Mouse (Mus musculus): ENCODE data around the gene Tcap.

DNA sequence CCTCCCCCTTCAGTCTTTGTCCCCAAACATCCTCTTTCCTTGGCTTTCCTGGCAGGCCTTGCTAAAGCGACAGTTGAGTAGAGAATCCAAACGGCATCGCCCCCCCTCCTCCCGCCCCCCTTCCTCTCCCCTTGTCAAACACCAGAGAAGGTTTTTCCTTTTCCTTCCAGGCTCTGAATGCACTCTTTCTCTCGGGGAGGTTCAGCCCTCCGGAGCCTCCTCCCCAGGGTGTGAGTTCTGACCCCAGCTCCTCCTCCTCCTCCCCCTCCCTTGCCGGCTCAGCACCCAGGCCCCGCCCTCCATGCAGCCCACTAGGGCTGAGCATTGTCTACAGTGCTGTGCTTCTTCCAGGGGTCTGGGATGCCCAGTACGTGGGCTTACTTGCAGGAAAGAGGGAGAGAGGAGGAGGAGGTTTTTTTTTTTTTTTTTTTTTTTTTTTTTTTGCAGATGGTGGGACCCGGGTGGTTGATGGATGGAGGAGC, 25.8 kb downstream of the Tcap start:
- TF ChIP-seq POLR2A (IDR thresholded peaks at IDR 0.05; ENCODE audit: low read depth, low read length), result no peak
- TF ChIP-seq CTCF (conservative IDR thresholded peaks at IDR 0.05 in 1 of 2, IDR thresholded peaks at IDR 0.05 in 1 of 2; ENCODE audit: low read depth in 2 of 2, low read length in 2 of 2), result no peak
- no peak for TF ChIP-seq ZMIZ1 (IDR thresholded peaks at IDR 0.05; ENCODE audit: low read depth, low read length)
- TF ChIP-seq CHD1 (IDR thresholded peaks at IDR 0.05; ENCODE audit: low read depth, low read length), result no peak
- TF ChIP-seq E2F4 (IDR thresholded peaks at IDR 0.05; ENCODE audit: insufficient replicate concordance, low read depth, low read length), result no peak
- TF ChIP-seq UBTF (IDR thresholded peaks at IDR 0.05; ENCODE audit: low read depth, low read length), result no peak
- TF ChIP-seq TBP (conservative IDR thresholded peaks at IDR 0.05; ENCODE audit: low read depth, low read length), result no peak
- TF ChIP-seq MXI1 (IDR thresholded peaks at IDR 0.05; ENCODE audit: low read depth, low read length), result no peak
- no peak for TF ChIP-seq MAZ (IDR thresholded peaks at IDR 0.05; ENCODE audit: low read depth, low read length)
- TF ChIP-seq SIN3A (IDR thresholded peaks at IDR 0.05; ENCODE audit: low read length), result no peak
- no peak for TF ChIP-seq NELFE (IDR thresholded peaks at IDR 0.05; ENCODE audit: low read depth, low read length)
- no peak for TF ChIP-seq EP300 (IDR thresholded peaks at IDR 0.05; ENCODE audit: low read length)
- TF ChIP-seq POLR2AphosphoS2 (IDR thresholded peaks at IDR 0.05; ENCODE audit: low read depth, low read length), result no peak
